ENCODE assay signal across 12 mouse cellular contexts in the genomic region with DNA sequence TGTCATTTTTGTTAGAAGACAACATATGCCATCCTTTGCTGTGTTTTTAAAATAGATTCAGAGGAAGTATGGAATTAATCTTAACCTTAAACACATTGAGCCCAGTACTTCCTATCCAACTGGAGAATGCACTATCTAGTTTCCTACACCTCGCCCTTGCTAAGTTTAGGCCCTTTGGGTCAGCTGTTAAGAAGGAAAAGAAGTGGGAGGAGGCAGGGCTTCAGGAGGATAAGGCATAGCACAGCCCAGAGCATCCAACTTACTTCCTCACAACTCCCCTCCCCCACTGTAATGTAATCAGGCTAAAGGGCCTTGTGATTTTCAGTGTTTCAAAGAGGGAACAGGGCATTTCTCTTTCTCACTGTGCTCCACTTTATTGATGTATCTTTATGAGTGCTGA.
DNase-seq lines count a peak whose midpoint lies in the region; ATAC-seq and TF ChIP-seq lines count a peak whose summit lies in the region.
"Had no signal": no experiment of that assay in that cellular context is flagged by ENCODE, and none has a peak within 500 bp of the region (broad histone marks: within the 10 kb centered on the region; RNA-seq: fewer than 3 reads in every experiment).

No protein-coding gene starts in this region.

- H3K9me3 ChIP-seq in heart, embryonic 14.5 days (ENCODE audit: control insufficient read depth, low read length), result no peaks in the 10 kb centered on the region
- no peaks in the 10 kb centered on the region for H3K9me3 ChIP-seq in hindbrain, embryonic 12.5 days (replicated peaks)

- TF ChIP-seq POLR2A in bone marrow macrophage, adult 2 months (IDR thresholded peaks at IDR 0.05; ENCODE audit: borderline replicate concordance, low read depth, low read length), result no peak

- ATAC-seq in heart, embryonic 14.5 days (ENCODE audit: insufficient number of reproducible peaks, insufficient read depth, low FRiP score, low read depth), result peak; percentile 63; the same call in 1 of the 2 replicates
- no peak for ATAC-seq in hindbrain, embryonic 12.5 days (ENCODE audit: low FRiP score)
- ATAC-seq: CD4-positive, CD25-positive, alpha-beta regulatory T cell, adult 4 months; intestine, postnatal 0 days had no signal

- peak; percentile 67 for DNase-seq in heart, adult 8-10 months (ENCODE audit: low spot score)
- no peak for DNase-seq in heart, postnatal 25 days (ENCODE audit: low spot score)
- DNase-seq in lung, postnatal 36 days, result peak; percentile 32
- no peak for DNase-seq in cerebellum, postnatal 25 days
- no peak for DNase-seq in right cerebral cortex, postnatal 4 days
- DNase-seq: cerebellum, adult 9-10 months; left cerebral cortex, postnatal 4 days had no signal

- no peak overlapping the region for H3K4me2 ChIP-seq in heart, embryonic 14.5 days (ENCODE audit: low read length)
- no peak overlapping the region for H3K4me2 ChIP-seq in hindbrain, embryonic 12.5 days (replicated peaks)

- H3K27me3 ChIP-seq in heart, embryonic 14.5 days (ENCODE audit: control insufficient read depth, insufficient read depth, low read length), result no peaks in the 10 kb centered on the region
- no peaks in the 10 kb centered on the region for H3K27me3 ChIP-seq in hindbrain, embryonic 12.5 days

- no peak overlapping the region for H3K4me3 ChIP-seq in bone marrow macrophage, adult 2 months (ENCODE audit: insufficient read depth, low read length)
- H3K4me3 ChIP-seq in heart, embryonic 14.5 days (ENCODE audit: control insufficient read depth in 1 of 2, insufficient read depth in 1 of 2, low read depth in 1 of 2, low read length in 2 of 2), result no peak overlapping the region
- no peak overlapping the region for H3K4me3 ChIP-seq in hindbrain, embryonic 12.5 days

- peaks cover 72% of the 10 kb centered on the region for H3K4me1 ChIP-seq in bone marrow macrophage, adult 2 months (ENCODE audit: control insufficient read depth, insufficient read depth, low read length)
- peaks cover 25 to 44% of the 10 kb centered on the region in 2 experiments for H3K4me1 ChIP-seq in heart, embryonic 14.5 days (ENCODE audit: control insufficient read depth in 2 of 2, insufficient read depth in 2 of 2, low read length in 2 of 2)
- H3K4me1 ChIP-seq in hindbrain, embryonic 12.5 days, result peaks cover 4% of the 10 kb centered on the region; the same call in 1 of the 2 replicates

- TF ChIP-seq CTCF in bone marrow macrophage, adult 2 months (IDR thresholded peaks at IDR 0.05; ENCODE audit: low read depth, low read length), result no peak

- 25% methylated on average over 1 of the region's 1 CpGs for WGBS in heart, embryonic 14.5 days
- 62% methylated on average over 1 of the region's 1 CpGs for WGBS in hindbrain, embryonic 12.5 days

- intact Hi-C loops in heart, postnatal 25 days (cut with DNase I), result loop anchor here (5.0 to 10.0 kb wide), 2 partner anchors 56 to 83 kb away; no protein-coding TSS in a partner anchor

- H3K9ac ChIP-seq in heart, embryonic 14.5 days (ENCODE audit: low read length), result no peak overlapping the region
- H3K9ac ChIP-seq in hindbrain, embryonic 12.5 days, result no peak overlapping the region

- H3K27ac ChIP-seq in bone marrow macrophage, adult 2 months (ENCODE audit: insufficient read depth, low read depth, low read length), result peak overlapping the region; percentile 84
- peak overlapping the region; percentile 52 to 58 for H3K27ac ChIP-seq in heart, embryonic 14.5 days (replicated peaks in 1 of 2; ENCODE audit: control insufficient read depth in 1 of 2, insufficient read depth in 1 of 2, low read depth in 2 of 2, low read length in 2 of 2)
- H3K27ac ChIP-seq in hindbrain, embryonic 12.5 days, result no peak overlapping the region

- H3K36me3 ChIP-seq in heart, embryonic 14.5 days (ENCODE audit: control insufficient read depth, insufficient read depth, low read length), result no peaks in the 10 kb centered on the region
- H3K36me3 ChIP-seq in hindbrain, embryonic 12.5 days, result no peaks in the 10 kb centered on the region

Comparison
In these comparisons a context has a peak if more than half of its experiments do, and no peak if none do; other contexts are left out.
1. DNase-seq: peak in heart, adult 8-10 months (single experiment) and lung, postnatal 36 days (single experiment); none in heart, postnatal 25 days (single experiment), cerebellum, postnatal 25 days (0 of 2) and right cerebral cortex, postnatal 4 days (single experiment).